Mouse (Mus musculus) hindbrain, embryonic 12.5 days (tissue): ENCODE results near the gene Fancc. TPM values are rescaled to one million over a fixed set of nuclear protein-coding genes. Genes with fewer than 3 reads are reported as not detected.
"Not testable (repeated sequence)": the region's sequence is repeated elsewhere in the genome, so short reads cannot be mapped to it uniquely, and the experiment has no call there.

Source experiments
- ATAC-seq: fragments of 200-750 bp; cut with Nextera tagmentation; 2 replicates; pipeline ENCODE4 v1.8.0; 2017; ENCODE audit warnings: moderate TSS enrichment; ENCODE audit not compliant: low FRiP score
- H3K27ac ChIP-seq: fragments of 300-500 bp; sonication (generic); 2 replicates; pipeline ENCODE4 v1.5.1; 2016; ENCODE audit warnings: mild to moderate bottlenecking
- H3K27me3 ChIP-seq: fragments of 300-500 bp; sonication (generic); 2 replicates; pipeline ENCODE4 v1.6.1; 2016; ENCODE audit warnings: mild to moderate bottlenecking
- H3K36me3 ChIP-seq: fragments of 300-500 bp; sonication (generic); 2 replicates; pipeline ENCODE4 v1.6.1; 2016; ENCODE audit warnings: mild to moderate bottlenecking
- H3K4me1 ChIP-seq: fragments of 300-500 bp; sonication (generic); 2 replicates; pipeline ENCODE4 v1.6.1; 2016
- H3K4me2 ChIP-seq: fragments of 300-500 bp; sonication (generic); replicated peaks from 2 replicates; pipeline ENCODE4 v1.6.1; 2016; ENCODE audit warnings: mild to moderate bottlenecking
- H3K4me3 ChIP-seq: fragments of 300-500 bp; sonication (generic); 2 replicates; pipeline ENCODE4 v1.5.1; 2016; ENCODE audit warnings: mild to moderate bottlenecking
- H3K9ac ChIP-seq: fragments of 300-500 bp; sonication (generic); 2 replicates; pipeline ENCODE4 v1.6.1; 2016; ENCODE audit warnings: mild to moderate bottlenecking, moderate library complexity
- H3K9me3 ChIP-seq: fragments of 300-500 bp; sonication (generic); replicated peaks from 2 replicates; pipeline ENCODE4 v1.6.1; 2016; ENCODE audit warnings: mild to moderate bottlenecking
- WGBS: fragments of 180-500 bp; shearing (Covaris S2); methylation state at CpG from one replicate; pipeline ENCODE4 v1.1.7; 2016; 5-methylcytosine and 5-hydroxymethylcytosine counted together
- polyA plus RNA-seq: library from polyadenylated mRNA; unstranded; fragments of >200 nt; fragmentation: Nextera tagmentation; extraction: Ambion mirVana; gene quantifications from 2 replicates; pipeline ENCODE4 v1.2.1, GENCODE M21; 2016

The Fancc gene
- polyA plus RNA-seq, 1 experiment from 2014 or later = 20.4 TPM

- 84% methylated on average over 6 of the region's 6 CpGs for WGBS
- no peak for ATAC-seq
- Histone ChIP-seq H3K4me1 (no peaks in the 10 kb centered on the region), H3K27me3 (no peaks in the 10 kb centered on the region), H3K36me3 (no peaks in the 10 kb centered on the region), H3K4me3 (no peak overlapping the region), H3K9me3 (no peaks in the 10 kb centered on the region), H3K27ac (no peak overlapping the region), H3K4me2 (no peak overlapping the region), H3K9ac (no peak overlapping the region)
These were observed 51.7 kb downstream of the Fancc start for GRCm38 (mm10) chr13:63445419-63445818.

DNA sequence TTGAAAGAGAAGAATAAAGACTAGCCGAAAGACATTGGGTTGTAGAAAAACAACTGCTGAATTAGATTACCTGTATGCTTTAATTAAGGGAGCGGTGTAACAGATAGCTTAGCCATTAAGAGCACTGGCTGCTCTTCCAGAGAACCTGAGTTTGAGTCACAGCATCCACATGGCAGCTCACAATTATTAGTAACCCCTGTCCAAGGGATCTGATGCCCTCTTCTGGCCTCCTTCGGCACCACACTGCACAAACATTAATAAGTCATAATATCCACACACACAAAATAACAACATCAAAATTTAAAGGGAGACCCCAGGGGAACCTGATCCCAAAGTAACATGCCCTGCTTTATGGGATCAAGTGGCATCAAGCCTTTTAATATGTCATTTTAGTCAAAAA is 64.3 kb downstream of the Fancc start:
- no peaks in the 10 kb centered on the region for H3K9me3 ChIP-seq
- no peak for ATAC-seq
- H3K27ac ChIP-seq = no peak overlapping the region
- H3K4me2 ChIP-seq = no peak overlapping the region
- no peaks in the 10 kb centered on the region for H3K27me3 ChIP-seq
- no peaks in the 10 kb centered on the region for H3K36me3 ChIP-seq
- no peak overlapping the region for H3K4me3 ChIP-seq
- WGBS = 92% methylated on average over 3 of the region's 3 CpGs
- H3K4me1 ChIP-seq = peaks cover 2% of the 10 kb centered on the region; the same call in 1 of the 2 replicates
- no peak overlapping the region for H3K9ac ChIP-seq

DNA sequence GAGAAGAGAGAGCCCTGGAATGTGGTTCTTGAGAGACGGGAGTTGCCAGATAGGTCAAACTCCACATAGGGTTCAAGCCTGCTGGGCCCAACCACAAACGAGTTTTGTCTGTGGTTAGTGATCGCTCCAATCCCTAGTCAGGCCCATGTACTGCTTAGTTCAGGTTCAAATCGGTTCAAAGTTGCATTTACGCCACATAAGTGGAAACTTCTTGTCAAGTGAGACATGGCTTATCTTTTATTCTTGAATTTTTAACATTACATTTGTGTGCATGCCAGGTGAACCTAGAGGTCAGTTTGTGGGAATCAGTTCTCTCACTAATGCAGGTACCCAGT is 65.3 kb downstream of the Fancc start:
- WGBS = 16% methylated on average over 5 of the region's 5 CpGs
- Histone ChIP-seq H3K27ac (peak overlapping the region; percentile 94), H3K27me3 (no peaks in the 10 kb centered on the region), H3K9me3 (no peaks in the 10 kb centered on the region), H3K4me2 (peak overlapping the region; percentile 61), H3K36me3 (no peaks in the 10 kb centered on the region), H3K4me1 (peaks cover 2% of the 10 kb centered on the region; the same call in 1 of the 2 replicates), H3K9ac (peak overlapping the region; percentile 59), H3K4me3 (peak overlapping the region; percentile 56)
- ATAC-seq = no peak

- peak overlapping the region; percentile 94 for H3K27ac ChIP-seq
- 1% methylated on average over 73 of the region's 82 CpGs for WGBS
- ATAC-seq = peak; percentile 96
- peak overlapping the region; percentile 61 for H3K4me2 ChIP-seq
- H3K4me3 ChIP-seq = peak overlapping the region; percentile 56
- H3K27me3 ChIP-seq = no peaks in the 10 kb centered on the region
- H3K4me1 ChIP-seq = peaks cover 2% of the 10 kb centered on the region; the same call in 1 of the 2 replicates
- H3K9me3 ChIP-seq = no peaks in the 10 kb centered on the region
- peak overlapping the region; percentile 59 for H3K9ac ChIP-seq
- no peaks in the 10 kb centered on the region for H3K36me3 ChIP-seq
These were observed 65.8 kb downstream of the Fancc start for GRCm38 (mm10) chr13:63431030-63431856.

- Histone ChIP-seq H3K4me1 (peaks cover 2% of the 10 kb centered on the region; the same call in 1 of the 2 replicates), H3K9ac (peak overlapping the region; percentile 59), H3K4me3 (peak overlapping the region; percentile 56), H3K36me3 (no peaks in the 10 kb centered on the region), H3K27ac (peak overlapping the region; percentile 94), H3K27me3 (no peaks in the 10 kb centered on the region), H3K9me3 (no peaks in the 10 kb centered on the region), H3K4me2 (peak overlapping the region; percentile 61)
- ATAC-seq = peak; percentile 83
- 1% methylated on average over 4 of the region's 4 CpGs for WGBS
These were observed 66.4 kb downstream of the Fancc start for GRCm38 (mm10) chr13:63430681-63431029.

DNA sequence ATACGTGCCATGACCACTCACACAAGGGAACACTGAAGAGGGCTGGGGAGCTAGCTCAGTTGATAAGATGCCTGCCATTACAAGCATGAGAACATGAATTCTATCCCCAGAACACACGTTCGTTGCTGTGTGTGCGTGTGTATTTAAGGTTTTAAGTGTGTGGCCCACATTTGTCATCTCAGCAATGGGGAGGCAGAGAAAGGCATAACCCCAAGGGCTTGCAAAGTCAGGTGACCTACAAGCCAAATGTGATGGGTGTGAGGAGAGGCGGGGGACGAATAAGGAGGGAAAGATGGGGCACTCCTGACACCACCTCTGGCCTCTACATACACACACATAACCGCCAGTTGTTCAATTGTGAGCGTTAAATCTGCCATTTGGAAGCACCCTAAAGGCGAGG is 66.9 kb downstream of the Fancc start:
- WGBS = 76% methylated on average over 9 of the region's 9 CpGs
- Histone ChIP-seq H3K27me3 (no peaks in the 10 kb centered on the region), H3K9ac (no peak overlapping the region), H3K36me3 (no peaks in the 10 kb centered on the region), H3K4me2 (peak overlapping the region; percentile 61), H3K4me1 (peaks cover 2% of the 10 kb centered on the region; the same call in 1 of the 2 replicates), H3K27ac (peak overlapping the region; percentile 94; the same call in 1 of the 2 replicates), H3K4me3 (no peak overlapping the region), H3K9me3 (no peaks in the 10 kb centered on the region)
- peak; percentile 6 for ATAC-seq

DNA sequence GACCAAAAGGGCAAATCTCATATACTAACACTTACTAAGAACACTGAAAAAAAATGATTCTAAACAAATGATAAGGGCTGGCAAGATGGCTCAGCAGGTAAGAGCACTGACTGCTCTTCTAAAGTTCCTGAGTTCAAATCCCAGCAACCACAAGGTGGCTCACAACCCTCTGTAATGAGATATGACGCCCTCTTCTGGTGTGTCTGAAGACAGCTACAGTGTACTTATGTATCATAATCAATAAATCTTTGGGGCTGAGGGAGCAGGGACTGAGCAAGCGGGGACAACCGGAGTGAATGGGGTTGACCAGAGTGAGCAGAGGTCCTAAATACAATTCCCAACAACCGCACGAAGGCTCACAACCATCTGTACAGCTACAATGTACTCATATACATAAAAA is 68.9 kb downstream of the Fancc start:
- H3K4me2 ChIP-seq, H3K4me3 ChIP-seq, H3K27ac ChIP-seq, H3K9ac ChIP-seq, H3K27me3 ChIP-seq, H3K36me3 ChIP-seq, ATAC-seq, H3K4me1 ChIP-seq, H3K9me3 ChIP-seq: not testable (repeated sequence)
- WGBS = 89% methylated on average over 5 of the region's 5 CpGs

GRCm38 (mm10) chr13:63423060-63423459 is 74.0 kb downstream of the Fancc start:
- no peak for ATAC-seq
- no peak overlapping the region for H3K4me2 ChIP-seq
- no peak overlapping the region for H3K9ac ChIP-seq
- no peaks in the 10 kb centered on the region for H3K4me1 ChIP-seq
- WGBS = 92% methylated on average over 2 of the region's 2 CpGs
- H3K27me3 ChIP-seq = no peaks in the 10 kb centered on the region
- H3K27ac ChIP-seq = no peak overlapping the region
- H3K4me3 ChIP-seq = no peak overlapping the region
- H3K9me3 ChIP-seq = no peaks in the 10 kb centered on the region
- H3K36me3 ChIP-seq = no peaks in the 10 kb centered on the region

DNA sequence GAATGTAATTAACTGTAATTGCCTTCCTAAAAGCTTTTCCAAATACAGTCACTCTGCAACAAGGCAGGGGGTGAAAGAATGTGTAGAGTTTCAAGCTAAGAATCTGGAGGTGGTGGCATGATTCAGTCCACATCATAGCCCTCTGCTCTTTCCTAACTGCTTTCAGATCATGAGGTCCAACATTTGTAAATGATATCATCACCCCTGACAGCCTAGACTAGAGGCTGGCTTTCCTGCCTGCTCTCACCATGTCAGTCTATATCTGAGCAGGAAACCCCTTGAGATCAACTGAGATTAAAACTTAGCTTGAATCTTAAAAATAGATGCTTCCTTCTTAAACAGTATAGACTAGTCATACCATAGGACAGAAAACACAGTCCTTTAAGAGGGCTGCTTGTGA is 75.9 kb downstream of the Fancc start:
- no peaks in the 10 kb centered on the region for H3K4me1 ChIP-seq
- no peak for ATAC-seq
- no peak overlapping the region for H3K4me2 ChIP-seq
- no peak overlapping the region for H3K4me3 ChIP-seq
- no peaks in the 10 kb centered on the region for H3K36me3 ChIP-seq
- H3K9me3 ChIP-seq = no peaks in the 10 kb centered on the region
- no peaks in the 10 kb centered on the region for H3K27me3 ChIP-seq
- H3K27ac ChIP-seq = no peak overlapping the region
- no peak overlapping the region for H3K9ac ChIP-seq

DNA sequence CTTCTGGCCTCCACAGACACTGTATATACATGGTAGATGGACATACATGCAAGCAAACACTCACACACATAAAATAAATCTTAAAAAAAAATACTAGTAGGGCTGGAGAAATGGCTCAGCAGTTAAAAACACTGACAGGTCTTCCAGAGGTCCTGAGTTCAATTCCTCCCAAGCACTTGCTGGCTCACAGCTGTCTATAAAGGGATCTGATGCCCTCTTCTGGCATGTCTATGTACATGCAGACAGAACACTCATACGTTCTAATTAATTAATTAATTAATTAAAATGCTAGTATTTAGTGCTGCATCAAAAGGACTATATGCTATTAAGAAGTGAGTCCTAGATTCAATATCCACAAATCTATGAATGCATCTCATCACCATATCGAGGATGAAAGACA is 78.9 kb downstream of the Fancc start:
- Histone ChIP-seq H3K4me3 (no peak overlapping the region), H3K36me3 (no peaks in the 10 kb centered on the region), H3K4me1 (no peaks in the 10 kb centered on the region), H3K27ac (no peak overlapping the region), H3K9me3 (no peaks in the 10 kb centered on the region), H3K9ac (no peak overlapping the region), H3K4me2 (no peak overlapping the region), H3K27me3 (no peaks in the 10 kb centered on the region)
- 86% methylated on average over 2 of the region's 2 CpGs for WGBS
- no peak for ATAC-seq

- Histone ChIP-seq H3K4me3 (no peak overlapping the region), H3K4me2 (no peak overlapping the region), H3K27ac (no peak overlapping the region), H3K4me1 (no peaks in the 10 kb centered on the region), H3K27me3 (no peaks in the 10 kb centered on the region), H3K9ac (no peak overlapping the region), H3K36me3 (no peaks in the 10 kb centered on the region), H3K9me3 (no peaks in the 10 kb centered on the region)
- 57% methylated on average over 3 of the region's 3 CpGs for WGBS
- no peak for ATAC-seq
These were observed 80.3 kb downstream of the Fancc start for GRCm38 (mm10) chr13:63416824-63417223.

DNA sequence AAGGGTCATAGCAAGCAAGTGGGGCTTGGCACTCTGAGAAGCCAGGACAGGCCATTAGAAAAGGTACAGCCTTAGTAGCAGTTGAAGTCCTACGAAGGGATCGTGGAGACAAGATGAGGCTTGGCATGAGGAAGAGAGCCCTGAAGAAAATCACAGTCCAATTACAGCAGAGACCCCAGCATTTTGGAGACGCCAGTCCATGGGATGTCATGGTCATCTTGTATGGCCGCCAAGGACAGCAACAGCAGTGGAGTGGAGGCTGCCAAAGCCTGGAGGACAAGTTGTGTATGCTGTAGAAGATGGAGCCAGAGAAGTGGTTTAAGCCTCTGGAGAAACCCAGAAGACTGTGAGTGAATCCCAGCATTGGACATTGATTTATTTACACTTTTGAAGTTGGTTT is 84.4 kb downstream of the Fancc start:
- Histone ChIP-seq H3K27ac (no peak overlapping the region), H3K4me2 (no peak overlapping the region), H3K4me3 (no peak overlapping the region), H3K4me1 (no peaks in the 10 kb centered on the region), H3K9me3 (no peaks in the 10 kb centered on the region), H3K36me3 (no peaks in the 10 kb centered on the region), H3K27me3 (no peaks in the 10 kb centered on the region), H3K9ac (no peak overlapping the region)
- ATAC-seq = no peak
- over 99% methylated on average over 4 of the region's 4 CpGs for WGBS

DNA sequence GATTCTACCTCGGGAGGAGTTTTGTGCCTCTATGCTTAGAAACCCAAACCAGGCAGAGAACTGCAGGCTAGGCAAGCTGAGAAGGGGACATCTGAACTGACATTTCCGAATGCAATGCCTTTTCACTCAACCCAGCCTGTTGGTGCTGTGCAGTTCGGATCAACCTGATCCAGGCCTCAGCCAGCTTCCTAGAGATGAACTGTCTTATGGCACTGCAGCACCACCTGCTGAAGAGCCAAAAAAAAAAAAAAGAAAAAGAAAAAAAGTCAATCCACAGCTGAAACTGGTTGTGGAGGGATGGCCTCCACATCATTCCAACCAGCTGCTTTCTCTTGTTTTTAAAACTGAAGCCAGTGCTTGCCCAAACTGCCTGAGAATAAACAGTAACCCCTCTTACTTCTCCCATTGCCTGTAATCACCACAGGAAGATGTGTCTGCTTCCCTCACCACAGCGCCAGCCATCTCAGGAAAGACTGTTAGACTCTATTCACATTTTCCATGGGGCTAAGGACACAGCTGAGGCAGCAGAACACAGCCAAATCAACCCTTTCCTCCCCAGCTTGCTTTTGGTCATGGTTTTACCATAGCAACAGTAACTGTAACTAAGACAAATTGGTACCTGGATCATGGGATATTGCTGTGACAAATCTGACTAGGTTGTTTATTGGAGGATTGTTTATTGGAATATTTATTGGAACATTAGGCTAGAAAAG is 85.6 kb downstream of the Fancc start:
- Histone ChIP-seq H3K27me3 (no peaks in the 10 kb centered on the region), H3K36me3 (no peaks in the 10 kb centered on the region), H3K9me3 (no peaks in the 10 kb centered on the region), H3K4me1 (no peaks in the 10 kb centered on the region), H3K27ac (no peak overlapping the region), H3K9ac (no peak overlapping the region), H3K4me2 (no peak overlapping the region), H3K4me3 (no peak overlapping the region)
- WGBS = 71% methylated on average over 4 of the region's 4 CpGs
- no peak for ATAC-seq
